Mouse (Mus musculus): ENCODE data around the gene Wdtc1. TPM values are rescaled to one million over a fixed set of nuclear protein-coding genes. Genes with fewer than 3 reads are reported as not detected.

The Wdtc1 gene
- total RNA-seq, 2 experiments from 2014 or later, result 84.4 to 85.8 TPM

DNA sequence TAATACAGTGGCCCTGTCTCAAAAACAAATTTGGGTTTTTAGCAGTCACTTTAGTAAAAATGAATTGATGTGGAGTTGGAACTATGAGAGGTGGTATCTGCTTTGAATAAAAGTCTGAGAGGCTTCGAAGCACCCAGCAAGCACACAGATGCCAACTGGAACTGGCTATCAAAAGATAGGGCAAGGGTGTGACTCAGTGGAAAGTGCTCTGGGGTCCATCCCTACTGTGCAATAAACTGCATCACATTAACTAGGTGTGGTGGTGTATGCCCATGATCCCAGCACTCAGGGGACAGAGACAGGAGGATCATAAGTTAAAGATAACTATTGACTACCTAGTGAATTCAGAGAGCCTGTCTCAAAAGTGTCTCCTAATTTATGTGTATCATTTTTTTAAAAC, 62.0 kb downstream of the Wdtc1 start:
- DNase-seq (ENCODE audit: extremely low spot score in 1 of 2, low spot score in 1 of 2), result no peak

DNA sequence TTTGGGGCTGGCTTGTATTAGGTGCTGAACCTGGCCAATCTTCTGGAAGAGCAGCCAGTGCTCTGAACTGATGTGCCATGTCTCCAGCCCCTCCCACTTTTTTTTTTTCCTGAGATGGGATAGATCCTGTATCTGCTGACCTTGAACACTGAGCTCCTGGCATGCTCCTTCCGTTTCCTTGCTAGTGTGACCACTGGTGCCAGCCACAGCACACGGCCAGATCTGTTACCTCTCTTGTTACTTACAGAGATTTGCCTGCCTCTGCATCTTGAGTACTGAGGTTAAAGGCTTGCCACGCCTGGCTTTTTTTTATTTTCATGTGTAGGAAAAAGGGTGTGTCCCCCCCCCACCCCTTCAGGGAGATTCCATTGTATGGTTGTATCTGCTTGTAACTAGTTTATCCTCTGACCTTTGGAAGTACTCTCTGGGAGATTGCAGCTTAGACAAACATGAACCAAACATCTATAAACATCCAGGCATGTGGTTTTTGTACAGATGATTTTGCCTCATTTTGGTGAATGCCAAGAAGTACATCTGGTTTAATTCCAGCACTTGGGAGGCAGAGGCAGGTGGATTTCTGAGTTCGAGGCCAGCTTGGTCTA, 66.7 kb downstream of the Wdtc1 start:
- no peak for DNase-seq (ENCODE audit: extremely low spot score in 1 of 2, low spot score in 1 of 2)

DNA sequence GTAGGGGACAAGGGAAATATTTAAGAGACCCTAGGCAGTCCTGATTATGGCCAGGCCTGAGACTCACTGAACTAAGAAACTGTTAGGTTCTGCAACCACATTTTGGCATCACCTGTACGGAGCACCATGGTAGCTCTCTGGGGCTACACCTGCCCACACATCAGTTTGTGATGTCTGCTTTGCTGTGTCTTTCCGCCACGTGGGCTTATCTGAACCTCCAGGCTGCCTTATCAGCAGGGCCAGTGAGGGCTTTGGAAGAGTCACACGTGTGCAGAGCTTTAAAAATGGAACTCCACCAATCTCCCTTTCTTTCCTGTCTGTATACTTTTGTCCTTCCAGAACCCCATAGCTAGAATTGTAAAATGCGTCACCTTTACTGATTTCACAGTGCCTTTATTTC, 67.3 kb downstream of the Wdtc1 start:
- no peak for DNase-seq (ENCODE audit: extremely low spot score in 1 of 2, low spot score in 1 of 2)

DNA sequence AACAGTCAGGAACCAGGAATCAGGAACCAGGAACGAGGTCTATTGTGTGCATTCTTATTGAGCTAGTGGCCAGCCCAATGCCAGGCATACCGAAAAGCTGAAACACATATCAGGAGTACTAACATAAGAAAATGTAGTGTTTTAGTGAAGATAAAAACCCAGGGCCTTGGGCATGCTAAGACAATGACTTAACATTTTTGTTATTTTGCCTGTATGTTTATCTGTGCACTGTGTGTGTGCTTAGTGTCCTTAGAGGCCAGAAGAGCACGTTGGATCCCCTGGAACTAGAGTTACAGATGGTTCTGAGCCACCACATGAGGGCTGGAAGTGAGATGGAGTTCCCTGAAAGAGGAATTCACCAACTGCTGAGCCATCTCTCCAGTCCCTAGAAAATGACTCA, 68.0 kb downstream of the Wdtc1 start:
- DNase-seq (ENCODE audit: extremely low spot score in 1 of 2, low spot score in 1 of 2), result no peak

DNA sequence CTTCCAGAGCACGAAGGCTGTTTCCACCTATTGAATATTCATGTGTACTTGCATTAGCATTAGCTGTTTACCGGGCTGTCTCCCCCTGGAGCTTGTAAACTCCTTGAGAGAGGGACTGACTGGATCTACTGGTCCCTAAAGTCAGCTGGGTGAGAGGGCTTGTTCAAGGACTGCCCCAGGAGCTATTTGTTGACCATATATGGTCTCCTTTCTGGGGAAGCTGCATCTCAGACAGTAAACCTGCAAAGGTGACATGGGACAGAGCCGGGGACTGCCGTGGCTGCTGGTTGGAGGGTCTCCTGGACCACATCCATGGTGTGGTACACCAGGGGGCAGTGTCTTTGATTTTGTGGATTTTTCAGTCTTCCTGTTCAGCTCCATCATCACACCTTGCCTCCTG, 70.6 kb downstream of the Wdtc1 start:
- DNase-seq (ENCODE audit: extremely low spot score in 1 of 2, low spot score in 1 of 2), result no peak

DNA sequence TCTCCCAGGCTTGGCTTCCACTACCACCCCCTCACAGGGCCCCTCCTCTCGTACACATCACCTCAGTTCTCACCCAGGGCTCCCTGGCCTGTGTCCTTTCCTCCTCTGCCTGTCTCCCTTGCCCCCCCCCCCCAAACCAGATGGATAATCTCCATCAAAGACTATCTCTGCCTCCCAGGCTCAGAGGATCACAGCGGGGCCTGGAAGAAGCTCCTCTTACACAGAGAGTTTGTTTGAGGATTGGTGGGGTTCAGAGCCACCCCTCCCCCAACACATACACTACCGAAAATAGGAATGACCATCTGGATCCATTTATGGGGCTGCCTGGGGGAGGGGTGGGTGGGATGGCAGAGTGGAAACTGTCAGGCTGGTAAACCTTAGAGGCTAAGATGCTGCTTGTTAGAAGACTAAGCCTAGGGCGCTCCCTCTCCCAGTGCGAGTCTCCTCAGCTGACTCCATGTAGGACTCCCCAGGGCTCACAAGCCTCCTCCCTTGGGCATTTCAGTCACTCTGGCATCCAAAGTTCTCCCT, 71.3 kb downstream of the Wdtc1 start:
- DNase-seq (ENCODE audit: extremely low spot score in 1 of 2, low spot score in 1 of 2), result no peak

DNA sequence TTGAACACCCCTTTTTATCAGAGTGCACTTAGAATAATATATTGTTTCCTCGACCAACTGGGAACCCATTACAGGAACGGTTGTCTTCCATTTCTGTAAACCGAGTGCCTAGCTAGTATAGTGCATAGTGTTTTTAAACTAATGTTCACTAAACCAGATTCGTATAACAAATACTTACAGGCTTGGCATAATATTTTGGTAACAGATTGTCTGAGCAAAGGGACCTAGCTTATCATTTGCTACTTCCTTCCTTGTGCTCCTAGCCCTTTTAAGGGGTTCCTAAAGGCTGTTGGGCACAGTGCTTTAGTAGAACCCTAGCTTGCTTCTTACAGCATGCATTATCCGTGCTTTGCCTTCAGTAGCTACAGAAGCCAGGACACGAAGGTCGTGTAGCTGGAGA, 71.8 kb downstream of the Wdtc1 start:
- no peak for DNase-seq (ENCODE audit: extremely low spot score in 1 of 2, low spot score in 1 of 2)

DNA sequence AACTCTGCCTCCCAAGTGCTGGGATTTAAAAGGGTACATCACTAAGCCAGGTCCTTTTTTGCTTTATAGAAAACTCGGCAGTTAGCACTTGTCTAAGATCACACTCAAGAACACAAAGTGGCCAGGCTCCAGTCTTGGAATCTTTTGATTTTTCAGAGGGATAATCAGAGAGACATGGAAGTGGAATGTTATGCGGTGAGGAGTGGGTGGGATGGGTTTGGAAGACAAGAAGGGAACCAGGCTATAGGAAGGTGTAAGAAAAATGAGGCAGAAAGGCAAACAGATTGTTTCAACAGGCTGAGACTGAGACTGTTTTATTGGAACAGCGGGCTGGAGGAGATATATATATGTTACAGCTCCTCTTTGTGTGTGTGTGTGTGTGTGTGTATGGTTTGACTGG, 74.8 kb downstream of the Wdtc1 start:
- no peak for DNase-seq (ENCODE audit: extremely low spot score in 1 of 2, low spot score in 1 of 2)

DNA sequence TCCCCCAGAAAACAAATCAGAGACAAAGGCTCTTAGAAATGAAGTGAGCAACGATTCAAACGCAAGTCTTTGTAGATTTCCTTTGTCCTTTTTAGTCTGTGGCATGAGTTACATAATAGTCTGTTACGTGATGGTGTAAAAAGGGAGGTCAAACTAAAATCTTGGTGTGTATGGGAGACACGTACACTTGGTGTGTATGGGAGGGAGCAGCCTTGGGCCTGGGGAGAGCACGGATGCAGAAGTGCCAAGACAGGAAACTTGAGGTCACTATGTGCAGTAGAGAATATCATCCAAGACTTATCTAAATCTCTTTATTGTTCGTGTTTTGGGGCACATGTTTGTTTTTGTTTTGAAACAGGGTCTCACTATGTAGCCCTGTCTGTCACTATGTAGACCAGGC, 75.2 kb downstream of the Wdtc1 start:
- DNase-seq (ENCODE audit: extremely low spot score in 1 of 2, low spot score in 1 of 2), result no peak

DNA sequence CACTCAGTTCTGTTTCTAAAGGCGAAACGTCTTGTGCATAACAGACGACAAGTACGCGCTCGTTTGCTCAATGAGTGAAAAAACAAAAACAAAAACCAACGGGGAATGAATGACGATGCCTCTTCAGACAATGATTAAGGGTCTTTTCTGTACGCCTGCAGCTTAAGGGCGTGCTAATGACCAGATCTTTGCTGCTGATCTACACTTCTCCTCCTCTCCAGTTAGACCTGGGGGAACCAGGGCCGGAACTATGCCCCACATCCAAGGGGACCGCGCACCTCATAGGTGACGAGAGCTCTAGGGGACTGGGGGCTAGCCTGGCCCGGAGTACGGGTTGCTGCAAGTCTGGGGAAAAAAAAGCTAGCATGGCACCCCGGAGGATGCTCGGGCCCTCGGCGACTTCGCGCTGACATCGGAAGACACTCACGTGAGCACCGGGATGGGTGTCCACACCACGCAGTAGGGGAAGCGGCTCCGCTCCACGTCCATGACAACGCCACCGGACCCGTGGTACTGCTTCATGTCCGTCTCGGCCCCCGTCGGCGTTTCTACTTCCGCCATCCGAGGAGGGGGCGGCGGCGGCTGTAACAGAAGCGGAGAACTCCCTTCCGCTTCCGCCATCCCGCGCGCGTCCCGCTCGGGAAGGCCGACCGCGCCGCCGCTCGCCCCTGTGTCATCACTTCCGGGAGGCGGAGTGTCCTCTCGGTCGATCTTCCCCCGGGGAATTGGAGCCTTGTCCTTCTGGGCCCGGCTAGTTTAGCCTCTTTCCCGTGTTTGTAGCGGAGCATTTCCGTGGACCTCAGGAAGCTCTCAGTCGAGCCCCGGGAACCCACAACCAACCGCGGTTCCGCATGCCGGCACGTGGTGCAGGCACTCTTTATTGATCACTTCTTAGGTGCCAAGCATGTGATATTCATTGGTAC, 75.9 kb downstream of the Wdtc1 start, which contains the start of gene Tmem222:
Tmem222 (minus strand) TSS at position 689 of the 923 bp plus-strand sequence.
- peak; percentile 93 to 96 for DNase-seq (ENCODE audit: extremely low spot score in 1 of 2, low spot score in 1 of 2)

DNA sequence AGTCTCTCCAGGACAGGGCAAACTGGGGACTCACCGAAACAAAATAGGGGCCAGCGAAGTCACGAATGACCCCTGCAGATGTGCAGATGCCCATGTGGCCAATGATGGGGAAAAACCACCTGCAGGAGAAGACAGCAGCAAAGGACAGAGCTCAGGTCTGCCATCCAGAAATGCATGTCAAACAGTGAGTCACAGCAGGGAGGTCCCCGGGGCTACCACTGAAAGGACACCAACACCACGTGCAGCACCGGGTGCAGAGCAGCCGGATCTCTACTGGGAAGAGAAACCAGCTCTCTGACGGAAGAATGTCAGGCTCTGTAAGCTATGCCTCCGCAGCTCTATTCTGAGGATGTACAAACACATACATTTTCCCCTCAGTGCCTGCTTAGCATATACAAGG, 82.4 kb downstream of the Wdtc1 start:
- DNase-seq (ENCODE audit: extremely low spot score in 1 of 2, low spot score in 1 of 2), result no peak

DNA sequence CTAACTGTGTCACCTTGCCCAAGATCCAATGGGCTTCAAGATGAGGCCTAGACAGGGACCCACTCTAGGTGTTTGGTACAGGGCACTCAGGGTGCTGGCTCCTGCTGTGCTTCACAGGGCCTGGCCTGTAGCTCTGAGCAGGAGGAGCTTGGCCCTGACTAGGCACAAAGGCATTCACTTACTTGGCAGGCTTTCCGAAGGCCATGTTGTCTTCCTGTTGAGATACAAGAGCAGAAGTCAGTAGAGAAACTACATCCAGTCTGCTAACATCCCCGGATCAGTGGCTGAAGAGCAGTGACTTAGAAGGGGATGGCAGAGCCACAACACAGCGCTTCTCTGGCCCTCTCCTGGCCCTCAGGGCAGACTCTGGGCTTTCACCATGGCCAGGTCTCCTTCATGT, 83.7 kb downstream of the Wdtc1 start:
- DNase-seq (ENCODE audit: extremely low spot score in 1 of 2, low spot score in 1 of 2), result no peak

DNA sequence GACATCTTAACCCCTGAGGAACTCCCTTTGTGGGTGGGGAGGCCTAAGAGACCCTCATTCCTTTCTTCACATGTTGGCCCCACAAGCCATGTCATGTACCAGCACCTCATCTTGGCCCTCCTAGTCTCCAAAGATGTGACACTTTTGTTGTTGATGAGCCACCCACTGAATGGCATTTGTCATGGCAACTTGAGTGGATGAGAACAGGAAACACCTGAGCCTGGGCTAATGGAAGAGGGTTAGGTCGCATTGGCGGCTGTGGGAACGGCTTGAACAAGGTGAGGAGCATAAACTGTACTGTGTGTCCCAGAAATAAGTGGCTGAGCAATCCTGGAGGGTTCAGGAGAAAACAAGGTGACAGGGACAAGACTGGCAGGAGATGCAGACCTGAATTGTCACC, 84.3 kb downstream of the Wdtc1 start:
- DNase-seq (ENCODE audit: extremely low spot score in 1 of 2, low spot score in 1 of 2), result no peak

DNA sequence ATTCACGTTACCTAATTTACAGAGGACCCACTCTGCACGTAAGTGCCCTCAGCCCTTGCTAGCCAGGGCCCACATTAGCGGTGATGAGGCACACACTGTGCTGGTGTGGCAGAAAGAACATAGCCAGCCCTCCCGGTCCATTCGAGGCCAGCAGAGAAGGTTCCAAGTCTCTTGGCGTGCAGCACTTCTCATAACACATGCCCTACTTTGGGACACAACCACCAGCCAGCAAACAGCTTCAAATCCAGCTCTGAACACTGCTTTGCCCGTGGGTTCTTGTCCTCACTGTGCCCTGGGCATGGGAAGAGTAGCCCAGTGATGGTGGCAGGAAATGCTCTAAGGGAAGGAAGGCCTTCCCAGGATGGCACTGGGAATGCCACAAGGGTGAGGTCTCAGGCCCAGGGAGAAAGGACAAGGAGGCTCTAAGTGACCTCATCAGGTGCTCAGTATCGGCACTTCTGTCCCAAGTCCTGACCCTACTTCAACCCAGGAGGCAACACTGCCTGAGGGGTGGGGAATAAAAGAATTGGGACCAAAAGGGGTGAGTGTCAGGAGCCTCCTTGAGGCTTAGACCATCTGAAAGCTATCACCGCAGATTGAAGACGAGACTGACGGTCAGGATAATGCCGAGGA, 86.9 kb downstream of the Wdtc1 start:
- DNase-seq (ENCODE audit: extremely low spot score in 1 of 2, low spot score in 1 of 2), result no peak

DNA sequence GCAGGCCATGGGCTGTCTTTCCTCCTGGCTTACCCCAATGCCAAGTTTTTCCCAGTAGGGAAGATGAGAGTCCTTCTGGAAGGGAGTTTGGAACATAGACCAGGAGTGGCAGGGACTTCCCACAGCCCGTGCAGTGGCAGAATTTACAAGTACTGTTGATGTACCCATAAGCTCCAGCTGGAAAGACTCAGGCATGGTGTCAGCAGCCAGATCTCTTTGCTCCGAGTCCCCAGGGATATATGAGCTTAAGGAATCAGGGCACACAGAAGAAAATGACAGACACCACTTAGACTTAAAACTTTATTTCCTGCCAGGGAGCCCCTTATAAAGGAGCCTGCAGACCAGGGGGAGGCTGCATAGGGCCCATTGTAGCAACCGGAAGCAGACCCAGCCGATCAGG, 87.5 kb downstream of the Wdtc1 start:
- DNase-seq (ENCODE audit: extremely low spot score in 1 of 2, low spot score in 1 of 2), result no peak

DNA sequence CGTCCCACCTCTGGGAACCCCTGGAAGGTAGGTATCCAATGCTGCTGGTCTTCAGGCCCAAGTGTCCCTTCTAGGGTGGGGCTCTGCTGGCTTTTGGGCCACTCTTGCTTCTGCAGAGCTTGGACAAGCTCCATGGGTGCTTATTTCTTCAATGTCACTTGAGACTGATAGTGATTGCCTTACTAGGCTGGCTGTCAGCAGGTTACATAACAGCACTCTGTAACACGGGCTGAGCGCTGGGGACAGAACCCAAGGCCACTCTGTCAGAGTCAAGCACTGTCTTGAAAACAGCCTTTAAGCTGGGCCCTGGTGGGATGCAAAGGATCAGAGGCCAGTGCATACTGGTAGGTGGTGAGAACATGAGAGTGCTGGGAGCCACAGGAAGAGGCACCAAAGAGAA, 88.0 kb downstream of the Wdtc1 start:
- DNase-seq (ENCODE audit: extremely low spot score in 1 of 2, low spot score in 1 of 2), result no peak

DNA sequence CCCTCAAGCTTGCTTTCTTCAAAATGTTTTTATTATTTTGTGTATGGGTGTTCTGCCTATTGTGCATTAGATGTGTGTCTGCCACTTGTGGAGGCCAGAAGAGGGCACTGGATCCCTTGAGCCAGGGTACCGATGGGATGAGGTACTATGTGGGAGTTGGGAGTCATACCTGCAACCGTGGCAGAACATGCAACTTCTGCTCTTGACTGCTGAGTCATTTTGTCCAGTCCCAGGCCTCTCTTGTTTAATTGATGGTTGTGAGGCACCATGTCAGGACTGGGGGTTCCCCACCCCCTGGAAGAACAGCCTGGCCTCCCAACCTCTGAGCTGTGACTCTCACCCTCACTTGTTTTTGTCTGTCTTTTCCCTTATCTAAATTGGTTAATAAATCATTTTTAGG, 88.7 kb downstream of the Wdtc1 start:
- DNase-seq (ENCODE audit: extremely low spot score in 1 of 2, low spot score in 1 of 2), result no peak

DNA sequence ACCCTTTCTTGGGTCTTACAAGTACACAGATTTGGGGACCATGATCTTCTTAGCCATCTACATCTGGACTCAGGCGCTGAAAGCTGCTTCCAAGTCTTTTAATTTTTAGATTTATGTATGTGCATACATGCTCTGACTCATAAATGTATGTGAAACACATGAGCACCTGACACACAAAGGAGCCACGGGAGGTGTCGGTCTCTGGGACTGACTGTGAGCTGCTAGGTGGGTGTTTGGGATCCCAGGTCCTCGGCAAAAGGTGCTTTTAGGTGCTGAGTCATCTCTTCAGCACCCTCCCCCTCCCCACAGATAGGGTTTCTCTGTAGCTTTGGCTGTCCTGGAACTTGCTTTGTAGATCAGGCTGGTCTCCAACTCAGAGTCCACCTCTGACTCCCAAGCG, 89.5 kb downstream of the Wdtc1 start:
- no peak for DNase-seq (ENCODE audit: extremely low spot score in 1 of 2, low spot score in 1 of 2)

DNA sequence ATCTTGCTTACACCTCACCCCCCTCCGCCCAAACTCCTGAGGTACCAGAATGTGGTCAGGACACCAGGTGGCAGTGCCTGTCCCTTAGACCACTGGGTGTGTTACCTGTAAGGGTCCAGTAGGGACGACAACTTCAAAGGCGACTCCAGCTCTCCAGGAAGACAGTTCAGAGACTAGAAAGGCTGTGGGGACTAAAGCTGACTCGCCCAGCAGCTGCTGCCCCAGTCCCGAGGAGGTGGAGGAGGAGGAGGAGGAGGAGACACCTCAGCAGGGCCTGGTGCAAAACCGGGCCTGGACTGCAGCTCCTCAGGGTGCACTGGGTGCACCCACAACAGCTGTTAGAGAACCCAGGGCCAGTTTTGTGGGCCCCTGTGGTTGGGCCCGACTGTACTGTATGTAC, 90.4 kb downstream of the Wdtc1 start, which contains the start of gene Sytl1:
Sytl1 (minus strand) TSS at position 232 of the 400 bp plus-strand sequence.
- no peak for DNase-seq (ENCODE audit: extremely low spot score in 1 of 2, low spot score in 1 of 2)

DNA sequence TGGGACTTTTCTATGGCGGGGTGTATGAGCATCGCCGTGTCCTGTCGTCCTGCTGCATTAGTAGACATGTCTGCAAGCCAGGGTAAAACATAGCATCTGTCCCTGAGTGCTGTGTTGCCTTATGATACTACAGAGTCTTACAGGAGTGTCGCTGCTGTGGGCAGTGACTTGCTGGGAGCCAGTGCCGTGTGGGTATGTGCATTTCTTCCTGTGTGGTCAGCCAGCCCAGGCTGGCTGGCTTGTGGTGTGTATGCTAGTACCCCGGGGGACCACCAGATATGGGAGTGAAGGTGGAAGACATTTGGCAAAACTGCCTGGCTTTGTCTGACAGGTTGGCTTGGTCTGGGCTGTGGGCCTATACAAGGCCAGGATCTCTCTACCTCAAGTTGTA, 90.9 kb downstream of the Wdtc1 start:
- DNase-seq (ENCODE audit: extremely low spot score in 1 of 2, low spot score in 1 of 2), result no peak
